Mouse (Mus musculus): Measurements from ENCODE around the gene Dnah12. TPM values are rescaled to one million over a fixed set of nuclear protein-coding genes. Genes with fewer than 3 reads are reported as not detected.

The Dnah12 gene
- polyA plus RNA-seq, 2 experiments = 0.01 to 0.03 TPM

GRCm38 (mm10) chr14:26867356-26867755, 174.3 kb downstream of the Dnah12 start:
- H3K4me2 ChIP-seq (ENCODE audit: low read depth) = no peak overlapping the region
- H3K4me1 ChIP-seq (replicated peaks; ENCODE audit: control insufficient read depth in 2 of 2, insufficient read depth in 2 of 2, low read length in 1 of 2) = no peaks in the 10 kb centered on the region
- no peaks in the 10 kb centered on the region for H3K36me3 ChIP-seq (replicated peaks; ENCODE audit: control insufficient read depth, insufficient read depth, low read depth)
- H3K27ac ChIP-seq = no peak overlapping the region
- peak; percentile 43 for TF ChIP-seq CTCF (IDR thresholded peaks at IDR 0.05; ENCODE audit: low read depth)
- no peak for TF ChIP-seq EP300 (IDR thresholded peaks at IDR 0.05; ENCODE audit: low read depth)
- DNase-seq (ENCODE audit: low read depth in 3 of 3, low spot score in 3 of 3) = no peak
- no peak overlapping the region for H3K9ac ChIP-seq (replicated peaks)
- no peak for ATAC-seq (ENCODE audit: insufficient read depth)
- H3K9me3 ChIP-seq (ENCODE audit: control insufficient read depth, low read length) = no peaks in the 10 kb centered on the region
- H3K4me3 ChIP-seq (ENCODE audit: insufficient read depth in 1 of 2, low read depth in 2 of 2, low read length in 2 of 2) = no peak overlapping the region
- 66% methylated on average over 9 of the region's 9 CpGs for WGBS (ENCODE audit: insufficient replicate concordance)
- no peaks in the 10 kb centered on the region for H3K27me3 ChIP-seq (ENCODE audit: control insufficient read depth, insufficient read depth, low read length)

DNA sequence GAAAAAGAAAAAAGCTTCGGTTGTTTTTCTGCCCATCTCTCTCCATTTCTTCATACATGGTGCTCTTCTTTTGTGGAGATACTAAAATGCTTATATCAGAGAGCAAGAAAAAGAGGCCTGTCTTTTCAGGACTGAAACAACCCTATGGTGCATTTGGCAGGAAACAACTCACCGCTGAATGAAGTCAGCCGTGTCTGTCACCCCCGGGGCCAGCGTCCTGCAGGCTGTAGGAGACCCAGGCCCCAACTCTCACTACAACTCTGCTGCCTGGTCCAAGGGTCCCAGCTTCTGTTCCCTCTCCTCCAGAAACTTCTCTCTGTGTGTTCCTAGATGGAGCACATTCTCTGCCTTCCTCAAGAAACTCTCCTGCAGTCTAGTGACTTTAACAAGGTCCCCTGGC, 175.2 kb downstream of the Dnah12 start:
- no peak overlapping the region for H3K9ac ChIP-seq (replicated peaks)
- H3K4me1 ChIP-seq (replicated peaks; ENCODE audit: control insufficient read depth in 2 of 2, insufficient read depth in 2 of 2, low read length in 1 of 2) = no peaks in the 10 kb centered on the region
- ATAC-seq (ENCODE audit: insufficient read depth) (no peak), DNase-seq (ENCODE audit: low read depth in 3 of 3, low spot score in 3 of 3) (no peak)
- no peaks in the 10 kb centered on the region for H3K27me3 ChIP-seq (ENCODE audit: control insufficient read depth, insufficient read depth, low read length)
- TF ChIP-seq CTCF (IDR thresholded peaks at IDR 0.05; ENCODE audit: low read depth) = no peak
- TF ChIP-seq EP300 (IDR thresholded peaks at IDR 0.05; ENCODE audit: low read depth) = no peak
- no peak overlapping the region for H3K4me2 ChIP-seq (ENCODE audit: low read depth)
- H3K9me3 ChIP-seq (ENCODE audit: control insufficient read depth, low read length) = no peaks in the 10 kb centered on the region
- no peak overlapping the region for H3K27ac ChIP-seq
- 66% methylated on average over 5 of the region's 5 CpGs for WGBS (ENCODE audit: insufficient replicate concordance)
- H3K36me3 ChIP-seq (replicated peaks; ENCODE audit: control insufficient read depth, insufficient read depth, low read depth) = no peaks in the 10 kb centered on the region
- H3K4me3 ChIP-seq (ENCODE audit: insufficient read depth in 1 of 2, low read depth in 2 of 2, low read length in 2 of 2) = no peak overlapping the region

DNA sequence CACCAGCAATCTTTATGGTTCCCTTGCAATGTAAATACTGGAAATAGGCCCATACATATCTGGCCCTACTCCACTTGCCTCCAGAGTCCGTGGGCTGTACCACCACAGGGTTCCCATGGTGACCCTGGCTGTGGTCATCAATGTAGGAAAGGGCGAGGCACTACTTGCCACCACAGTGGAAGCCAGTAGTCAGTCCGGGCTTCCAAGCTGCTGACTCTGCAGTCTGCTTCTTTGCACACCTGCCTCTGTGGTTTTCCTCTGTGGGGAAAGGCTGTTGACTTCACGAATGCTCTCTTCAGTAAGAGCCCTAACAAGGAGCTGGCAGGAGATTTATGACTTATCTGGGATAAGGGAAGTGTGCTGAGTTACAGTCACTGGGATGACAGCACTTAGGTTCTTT, 185.7 kb downstream of the Dnah12 start:
- Histone ChIP-seq H3K27ac (no peak overlapping the region), H3K4me2 (ENCODE audit: low read depth) (no peak overlapping the region), H3K36me3 (replicated peaks; ENCODE audit: control insufficient read depth, insufficient read depth, low read depth) (no peaks in the 10 kb centered on the region), H3K27me3 (ENCODE audit: control insufficient read depth, insufficient read depth, low read length) (no peaks in the 10 kb centered on the region), H3K9ac (replicated peaks) (no peak overlapping the region), H3K4me1 (replicated peaks; ENCODE audit: control insufficient read depth in 2 of 2, insufficient read depth in 2 of 2, low read length in 1 of 2) (no peaks in the 10 kb centered on the region), H3K9me3 (ENCODE audit: control insufficient read depth, low read length) (no peaks in the 10 kb centered on the region), H3K4me3 (ENCODE audit: insufficient read depth in 1 of 2, low read depth in 2 of 2, low read length in 2 of 2) (no peak overlapping the region)
- DNase-seq (ENCODE audit: low read depth in 3 of 3, low spot score in 3 of 3) = no peak
- no peak for TF ChIP-seq CTCF (IDR thresholded peaks at IDR 0.05; ENCODE audit: low read depth)
- TF ChIP-seq EP300 (IDR thresholded peaks at IDR 0.05; ENCODE audit: low read depth) = no peak
- 16% methylated on average over 4 of the region's 4 CpGs for WGBS (ENCODE audit: insufficient replicate concordance)
- no peak for ATAC-seq (ENCODE audit: insufficient read depth)

GRCm38 (mm10) chr14:26879976-26880375, 186.9 kb downstream of the Dnah12 start:
- ATAC-seq (ENCODE audit: insufficient read depth) (no peak), DNase-seq (ENCODE audit: low read depth in 3 of 3, low spot score in 3 of 3) (no peak)
- H3K4me1 ChIP-seq (replicated peaks; ENCODE audit: control insufficient read depth in 2 of 2, insufficient read depth in 2 of 2, low read length in 1 of 2) = no peaks in the 10 kb centered on the region
- no peak overlapping the region for H3K9ac ChIP-seq (replicated peaks)
- H3K4me3 ChIP-seq (ENCODE audit: insufficient read depth in 1 of 2, low read depth in 2 of 2, low read length in 2 of 2) = no peak overlapping the region
- no peaks in the 10 kb centered on the region for H3K27me3 ChIP-seq (ENCODE audit: control insufficient read depth, insufficient read depth, low read length)
- no peaks in the 10 kb centered on the region for H3K9me3 ChIP-seq (ENCODE audit: control insufficient read depth, low read length)
- no peak overlapping the region for H3K27ac ChIP-seq
- H3K4me2 ChIP-seq (ENCODE audit: low read depth) = no peak overlapping the region
- TF ChIP-seq EP300 (IDR thresholded peaks at IDR 0.05; ENCODE audit: low read depth) (no peak), CTCF (IDR thresholded peaks at IDR 0.05; ENCODE audit: low read depth) (no peak)
- H3K36me3 ChIP-seq (replicated peaks; ENCODE audit: control insufficient read depth, insufficient read depth, low read depth) = no peaks in the 10 kb centered on the region
- WGBS (ENCODE audit: insufficient replicate concordance) = 75% methylated on average over 2 of the region's 2 CpGs

DNA sequence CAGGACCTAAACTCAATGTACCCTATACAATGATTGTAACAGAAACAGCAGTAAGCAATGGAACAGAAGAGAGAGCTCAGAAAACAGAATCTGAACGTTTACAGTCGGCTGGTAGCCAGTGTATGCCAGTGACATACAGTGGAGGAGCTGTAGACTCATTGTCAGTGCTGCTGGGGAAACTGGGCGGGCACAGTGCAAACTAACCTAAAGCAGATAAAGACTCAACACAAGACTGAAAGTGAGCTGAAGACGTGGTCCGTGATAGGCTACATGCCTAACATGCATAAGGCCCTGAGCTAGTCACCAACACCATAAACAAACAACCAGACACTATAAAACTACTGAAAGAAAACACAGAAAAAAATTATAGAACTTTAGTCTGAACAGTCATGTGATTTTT, 188.6 kb downstream of the Dnah12 start:
- Histone ChIP-seq H3K4me2 (ENCODE audit: low read depth) (no peak overlapping the region), H3K27ac (no peak overlapping the region), H3K9me3 (ENCODE audit: control insufficient read depth, low read length) (no peaks in the 10 kb centered on the region), H3K4me3 (ENCODE audit: insufficient read depth in 1 of 2, low read depth in 2 of 2, low read length in 2 of 2) (no peak overlapping the region), H3K27me3 (ENCODE audit: control insufficient read depth, insufficient read depth, low read length) (no peaks in the 10 kb centered on the region), H3K4me1 (replicated peaks; ENCODE audit: control insufficient read depth in 2 of 2, insufficient read depth in 2 of 2, low read length in 1 of 2) (no peaks in the 10 kb centered on the region), H3K9ac (replicated peaks) (no peak overlapping the region), H3K36me3 (replicated peaks; ENCODE audit: control insufficient read depth, insufficient read depth, low read depth) (no peaks in the 10 kb centered on the region)
- WGBS (ENCODE audit: insufficient replicate concordance) = 41% methylated on average over 5 of the region's 5 CpGs
- DNase-seq (ENCODE audit: low read depth in 3 of 3, low spot score in 3 of 3) (no peak), ATAC-seq (ENCODE audit: insufficient read depth) (no peak)
- TF ChIP-seq EP300 (IDR thresholded peaks at IDR 0.05; ENCODE audit: low read depth) (no peak), CTCF (IDR thresholded peaks at IDR 0.05; ENCODE audit: low read depth) (no peak)
